Mouse (Mus musculus): ENCODE measurements around the gene Gcsam.

The Gcsam gene

DNA sequence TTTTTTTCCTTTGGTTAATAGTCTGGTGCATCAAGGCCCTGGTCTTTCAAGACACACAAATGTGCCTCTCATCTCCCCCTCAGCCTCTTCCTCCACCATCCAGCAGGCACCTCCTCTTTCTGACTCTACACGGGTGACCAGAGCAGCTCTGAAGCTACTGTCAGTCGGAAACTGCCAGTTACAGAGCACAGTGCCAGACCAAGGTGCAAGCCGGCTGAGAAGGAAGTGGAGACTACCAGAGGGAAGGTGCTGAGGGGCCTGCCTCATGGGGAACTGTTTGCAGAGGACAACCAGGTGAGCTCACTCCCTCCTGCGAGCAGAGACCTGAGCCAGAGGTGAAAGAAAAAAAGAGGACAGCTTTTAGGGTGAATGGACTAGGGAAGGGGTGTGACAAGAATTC lies at the start of gene Gcsam:
TSS of gene Gcsam (plus strand) at position 114 of the 400 bp plus-strand sequence.
- DNase-seq (ENCODE audit: low spot score): no peak

DNA sequence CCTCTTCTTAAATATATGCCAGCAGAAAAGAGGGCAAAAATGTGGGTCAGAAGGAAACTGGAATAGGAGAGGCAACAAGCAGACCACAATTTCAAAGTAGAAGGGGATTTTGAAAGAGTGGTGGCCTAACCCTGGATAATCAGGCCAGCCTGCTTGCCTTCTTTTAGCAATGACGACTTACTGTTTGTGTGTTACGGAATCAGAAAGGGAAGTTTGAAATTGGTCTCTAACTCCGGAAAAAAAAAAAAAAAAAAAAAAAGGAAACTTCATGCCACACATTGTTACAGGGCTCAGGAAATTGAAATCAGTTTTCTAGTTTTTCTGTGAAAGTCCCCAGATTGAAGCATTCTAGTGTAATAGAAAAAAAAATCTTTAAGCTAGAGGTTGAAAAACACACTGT lies 48.4 kb upstream of the Gcsam start:
- no peak for DNase-seq (ENCODE audit: low spot score)

DNA sequence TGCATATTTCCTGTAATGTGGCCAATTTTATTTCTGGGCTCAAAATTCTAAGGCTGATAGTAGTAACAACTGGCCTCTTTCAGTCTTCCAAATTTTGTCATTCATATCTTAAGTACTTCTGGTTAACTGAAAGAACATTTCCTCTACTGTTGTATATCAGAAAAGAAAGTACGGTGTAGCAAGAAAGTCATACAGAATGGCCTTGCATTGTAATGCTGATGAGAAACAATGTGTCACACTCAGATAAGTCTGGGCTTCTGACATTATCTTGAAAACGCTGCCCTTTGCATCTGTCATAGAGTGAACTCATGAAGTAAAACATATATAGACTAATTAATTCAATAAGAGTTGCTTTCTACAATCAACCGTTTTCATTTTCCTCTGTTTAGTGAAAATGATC lies 37.9 kb upstream of the Gcsam start:
- no peak for DNase-seq (ENCODE audit: low spot score)

DNA sequence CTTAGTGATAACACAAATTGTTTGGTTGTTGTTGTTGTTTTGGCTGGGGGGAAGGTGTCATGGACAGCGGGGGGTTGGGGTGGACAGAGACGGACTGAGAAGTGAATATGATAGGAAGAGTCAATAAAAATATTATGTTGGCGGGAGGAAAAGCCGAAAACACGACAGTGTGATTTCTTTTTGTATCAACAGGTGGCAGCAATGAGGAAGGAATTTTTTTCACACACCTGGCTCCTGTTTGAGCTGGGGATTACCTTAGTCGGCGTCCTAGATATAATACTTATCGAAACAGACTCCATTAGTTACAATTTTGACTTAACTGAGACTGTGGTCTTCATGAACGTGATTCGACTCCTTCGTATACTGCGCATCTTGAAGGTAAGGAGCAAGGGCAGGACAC lies 30.3 kb upstream of the Gcsam start:
- no peak for DNase-seq (ENCODE audit: low spot score)

DNA sequence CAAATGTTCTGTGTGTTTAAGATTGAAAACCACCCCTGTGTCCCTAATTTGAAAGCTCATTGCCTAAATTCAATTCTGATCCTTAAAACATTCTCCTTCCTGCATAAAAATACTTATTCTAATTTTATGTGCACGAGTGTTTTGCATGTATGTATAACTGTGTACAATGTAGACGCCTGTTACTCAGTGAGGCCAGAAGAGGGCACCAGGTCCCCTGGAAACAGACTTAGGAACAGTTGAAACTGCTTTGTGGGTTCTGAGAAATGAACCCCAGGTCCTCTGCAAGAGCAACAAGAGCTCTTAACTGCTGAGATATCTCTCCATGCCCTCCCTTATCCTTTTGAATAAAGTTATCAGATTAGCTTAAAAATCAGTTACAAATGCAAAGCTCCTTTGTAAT lies 27.7 kb upstream of the Gcsam start:
- no peak for DNase-seq (ENCODE audit: low spot score)

DNA sequence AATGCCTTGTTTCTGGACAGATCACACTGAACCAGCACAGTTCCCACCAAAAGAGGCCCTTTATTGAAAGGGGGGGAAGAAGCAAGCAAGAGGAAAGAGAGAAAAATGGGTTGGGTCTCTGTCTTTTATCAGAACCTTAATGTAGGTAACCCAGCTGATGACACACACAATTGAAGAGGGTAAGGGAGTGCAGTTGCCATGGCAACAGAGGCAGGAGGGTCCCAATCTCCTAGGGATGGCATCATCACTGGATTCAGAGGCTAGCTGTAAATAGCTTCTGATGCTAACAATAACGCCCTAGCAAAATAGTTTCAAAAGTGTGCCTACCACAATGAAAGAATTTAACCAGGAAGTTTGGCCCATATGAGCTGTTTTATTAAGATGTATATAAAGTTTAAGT lies 16.5 kb upstream of the Gcsam start:
- DNase-seq (ENCODE audit: low spot score): no peak

DNA sequence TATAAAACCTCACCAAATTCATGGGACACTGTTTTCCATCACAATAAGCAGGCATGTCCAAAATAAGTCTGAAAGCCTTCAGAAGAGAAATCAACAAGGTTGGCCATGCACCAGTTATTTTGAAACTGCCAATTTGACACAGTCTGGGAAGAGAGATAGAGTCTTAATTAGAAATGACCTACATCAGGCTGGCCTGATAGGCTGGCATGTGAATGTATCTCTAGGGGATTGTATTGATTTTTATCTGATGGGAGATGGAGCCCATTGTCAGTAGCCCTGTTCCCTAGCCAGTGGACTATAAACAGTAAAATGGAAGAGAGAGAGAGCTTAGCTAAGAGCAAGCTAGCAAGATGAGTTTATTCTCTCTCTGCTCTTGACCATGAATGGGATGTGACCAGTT lies 14.7 kb upstream of the Gcsam start:
- DNase-seq (ENCODE audit: low spot score): no peak

DNA sequence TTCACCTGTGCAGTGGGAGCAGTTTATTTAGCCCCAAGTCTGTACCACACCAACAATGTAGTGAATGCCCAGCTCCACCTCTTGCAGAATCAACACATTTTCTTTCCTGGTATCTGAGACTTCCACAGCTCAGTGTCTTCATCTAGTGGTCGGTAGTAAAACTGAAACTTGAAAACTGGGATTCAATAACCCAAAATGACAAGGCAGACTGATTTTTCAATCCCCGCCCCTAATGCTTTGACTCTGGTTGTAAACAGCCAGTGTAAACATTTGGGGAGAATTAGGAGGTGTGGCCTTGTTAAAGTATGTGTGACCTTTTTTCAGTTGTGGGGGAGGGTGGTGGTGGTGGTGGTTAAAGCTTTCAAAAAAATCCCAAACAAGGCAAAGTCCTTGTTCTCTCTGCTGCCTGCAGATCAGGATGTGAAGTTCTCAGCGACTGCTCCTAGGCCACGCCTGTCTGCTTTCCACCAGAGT lies 1.7 kb upstream of the Gcsam start:
- DNase-seq (ENCODE audit: low spot score): peak; percentile 21

DNA sequence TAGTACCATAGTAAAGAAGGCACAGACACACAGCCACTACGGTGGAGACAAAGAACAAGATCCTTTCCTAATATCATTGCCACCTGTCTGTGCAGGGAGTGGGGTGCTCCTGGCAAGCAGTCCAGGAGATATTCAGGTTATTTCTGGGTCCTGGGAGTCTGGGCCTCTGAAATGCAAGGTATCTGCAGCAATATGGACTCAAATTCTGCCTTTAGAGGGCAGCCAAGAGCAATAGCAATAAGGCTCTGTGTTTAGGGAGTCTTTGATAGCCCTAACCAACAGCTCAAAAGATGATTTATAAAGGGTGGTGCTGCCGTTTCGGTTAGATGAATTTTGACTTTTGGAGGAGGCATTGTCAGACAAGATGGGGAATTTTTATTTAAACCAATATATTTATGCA lies 880 bp upstream of the Gcsam start:
- no peak for DNase-seq (ENCODE audit: low spot score)

DNA sequence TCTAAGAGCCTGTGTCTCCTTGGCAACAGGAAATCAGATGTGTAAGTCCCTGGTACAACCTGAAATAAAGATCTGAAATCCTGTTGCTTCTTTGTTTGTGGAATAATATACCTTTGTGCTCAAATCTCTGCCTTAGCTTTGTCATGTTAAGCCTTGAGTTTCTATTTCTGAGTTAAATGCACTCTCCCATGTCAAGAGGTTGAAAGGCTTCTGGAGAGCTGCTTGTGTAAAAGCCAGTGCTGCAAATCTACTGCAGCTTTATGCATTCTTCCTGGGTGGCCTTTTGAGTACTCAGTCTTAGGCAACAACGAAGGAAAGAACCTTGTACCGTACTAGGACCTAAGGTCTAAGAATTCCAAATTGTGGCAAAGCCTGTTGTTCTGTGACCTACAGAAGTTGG lies 3.1 kb downstream of the Gcsam start:
- no peak for DNase-seq (ENCODE audit: low spot score)

DNA sequence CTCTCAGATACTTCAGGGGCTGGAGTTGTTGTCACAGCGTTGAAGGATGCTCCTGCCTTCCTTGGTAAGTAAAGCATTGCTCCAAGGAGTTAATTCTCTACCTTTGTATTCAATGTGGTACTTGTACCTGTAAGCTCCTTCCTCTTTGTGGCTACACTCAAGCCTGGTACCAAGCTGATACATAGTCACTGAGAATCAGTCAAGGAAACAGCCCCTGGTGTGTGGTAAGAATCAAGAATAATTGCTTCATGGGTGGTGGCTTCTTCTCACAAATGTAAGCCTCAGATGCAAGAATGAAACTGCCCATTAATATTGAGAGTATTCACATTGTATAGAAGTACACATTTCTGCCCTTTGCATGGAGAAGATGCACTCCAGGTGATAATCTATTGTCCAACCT lies 5.8 kb downstream of the Gcsam start:
- no peak for DNase-seq (ENCODE audit: low spot score)

DNA sequence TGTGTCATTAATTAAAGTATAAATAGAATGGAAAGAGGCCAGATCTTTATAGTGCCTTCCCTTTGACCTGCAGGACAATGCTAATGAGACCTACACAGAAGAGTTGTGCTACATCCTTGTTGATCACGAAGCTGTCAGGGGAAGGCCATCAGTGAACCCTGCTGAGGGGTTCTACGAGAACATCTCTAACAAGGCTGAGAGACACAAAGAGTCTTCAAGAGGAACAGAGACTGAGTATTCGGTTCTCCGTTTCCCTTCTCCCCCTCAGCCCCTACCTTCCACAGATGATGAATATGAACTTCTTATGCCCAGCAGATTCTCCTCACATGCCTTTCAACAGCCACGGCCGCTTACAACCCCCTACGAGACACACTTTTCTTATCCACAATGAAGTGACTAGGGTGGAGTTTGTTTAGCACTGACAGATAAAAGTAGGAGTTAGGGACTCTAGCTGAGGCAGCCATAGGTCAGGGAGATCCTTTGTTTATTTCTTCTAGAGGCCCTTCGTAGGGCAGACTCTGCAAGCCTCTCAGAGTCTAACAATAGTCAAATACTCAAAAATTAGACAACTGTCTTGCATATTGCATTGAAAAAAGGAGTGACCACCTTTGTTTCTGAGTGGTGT lies 9.7 kb downstream of the Gcsam start:
- no peak for DNase-seq (ENCODE audit: low spot score)

DNA sequence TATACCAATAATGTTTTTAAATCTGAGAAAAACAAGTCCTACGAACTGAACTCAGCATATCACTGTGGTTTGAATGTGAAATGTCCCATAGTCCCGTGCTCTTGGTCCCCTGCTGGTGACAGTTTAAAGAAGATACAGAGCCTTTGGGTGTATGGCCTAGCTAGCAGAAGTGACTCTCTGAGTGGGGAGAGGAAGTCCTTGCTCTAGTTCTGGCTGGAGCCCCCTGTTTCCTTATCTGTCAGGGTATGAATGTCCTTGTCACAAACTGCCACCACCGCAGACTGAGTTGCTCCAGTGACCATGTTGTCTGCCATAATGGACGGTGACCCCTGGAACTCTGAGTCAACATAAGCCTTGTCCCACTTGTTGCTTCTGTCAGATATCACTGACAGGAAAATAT lies 13.1 kb downstream of the Gcsam start:
- DNase-seq (ENCODE audit: low spot score): no peak

DNA sequence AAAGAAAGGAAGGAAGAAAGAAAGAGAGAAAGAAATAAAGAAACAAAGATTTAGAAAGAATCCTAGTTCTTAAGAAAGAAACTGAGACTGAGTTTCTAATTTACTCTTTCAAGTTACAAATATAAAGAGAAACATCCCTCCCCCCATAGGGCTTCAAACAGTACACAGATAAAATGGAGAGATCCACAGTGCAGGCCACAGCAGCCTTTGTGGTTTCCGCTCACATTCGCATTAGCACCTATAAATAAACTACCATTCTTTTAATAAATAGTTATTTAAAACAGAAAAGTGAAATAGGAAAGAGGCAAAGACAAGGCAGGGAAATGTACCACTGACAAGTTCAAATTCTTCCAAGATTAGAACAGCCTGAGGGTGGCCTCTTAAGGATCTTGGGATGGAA lies 14.6 kb downstream of the Gcsam start:
- no peak for DNase-seq (ENCODE audit: low spot score)

DNA sequence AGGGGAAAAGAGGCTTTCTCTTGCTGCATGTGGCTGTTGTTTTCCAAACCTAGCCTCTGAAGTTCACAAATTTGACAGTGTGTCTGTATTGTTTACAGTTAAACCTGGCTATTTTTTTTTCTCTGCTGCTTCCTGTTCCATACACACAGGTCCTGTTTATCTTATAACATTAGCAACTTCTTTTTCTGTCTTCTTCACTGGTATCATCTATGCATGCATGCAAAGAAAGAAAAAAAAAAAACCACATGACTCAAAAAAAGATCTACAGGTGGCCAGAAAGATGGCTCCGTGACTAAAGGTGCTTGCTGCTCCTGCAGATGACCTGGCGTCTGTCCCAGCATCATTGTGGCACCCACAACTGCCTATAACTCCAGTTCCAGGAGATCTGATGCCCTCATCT lies 15.2 kb downstream of the Gcsam start:
- no peak for DNase-seq (ENCODE audit: low spot score)

DNA sequence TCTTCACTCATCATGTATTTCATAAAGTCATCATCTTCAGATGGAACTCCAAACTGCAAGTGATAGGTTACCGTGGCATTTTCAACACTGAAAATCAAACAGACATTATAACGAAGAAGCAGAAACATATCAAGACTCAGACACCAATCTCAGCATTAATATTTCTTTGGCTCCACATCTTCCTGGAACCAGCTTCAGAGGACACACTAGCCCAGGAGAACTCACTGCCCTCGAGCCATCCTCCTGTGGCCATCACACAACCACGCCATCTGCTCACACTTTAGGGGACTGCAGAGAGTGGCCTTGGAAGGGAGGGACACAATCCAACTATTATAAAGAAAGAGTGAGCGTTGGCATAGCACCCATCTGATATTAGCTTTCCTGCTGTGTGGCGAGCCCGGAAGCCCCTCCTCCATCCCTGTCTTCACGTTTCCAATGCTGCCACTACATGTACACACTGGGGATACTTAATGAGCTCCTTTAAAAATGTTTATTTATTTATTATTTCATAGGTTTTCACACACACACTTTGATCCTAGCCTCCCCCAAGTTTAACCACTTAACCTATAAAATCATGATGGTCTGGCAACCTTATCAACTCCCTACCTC lies 19.4 kb downstream of the Gcsam start:
- no peak for DNase-seq (ENCODE audit: low spot score)

DNA sequence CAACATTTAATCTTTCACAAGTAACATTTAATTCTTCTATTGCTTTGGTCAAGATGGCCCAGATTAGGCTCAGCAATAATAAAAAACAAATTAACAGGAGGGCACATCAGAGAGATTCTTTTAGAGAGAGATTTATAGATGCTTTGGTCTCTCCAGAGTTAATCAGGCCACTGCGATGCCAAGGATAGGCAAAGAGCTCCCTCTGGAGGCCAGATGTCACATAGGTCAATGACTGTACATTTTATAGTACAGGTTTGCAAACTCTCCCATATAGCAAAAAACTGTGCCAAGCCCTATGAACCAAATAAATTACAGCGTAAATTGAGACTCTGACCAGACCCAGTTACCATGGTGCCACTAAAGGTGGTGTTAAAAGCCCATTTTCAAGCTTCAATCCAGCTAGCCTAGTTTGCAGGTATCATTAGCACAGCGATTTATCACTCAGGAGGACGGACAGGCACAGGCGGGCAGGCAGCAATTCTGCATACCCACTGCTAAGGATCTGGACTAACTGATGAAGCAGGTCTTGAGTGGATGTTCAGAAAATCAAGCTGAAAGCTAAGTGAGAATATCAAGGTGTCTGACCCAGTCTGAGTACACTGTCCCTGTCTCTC lies 20.3 kb downstream of the Gcsam start:
- peak; percentile 64 for DNase-seq (ENCODE audit: low spot score)

DNA sequence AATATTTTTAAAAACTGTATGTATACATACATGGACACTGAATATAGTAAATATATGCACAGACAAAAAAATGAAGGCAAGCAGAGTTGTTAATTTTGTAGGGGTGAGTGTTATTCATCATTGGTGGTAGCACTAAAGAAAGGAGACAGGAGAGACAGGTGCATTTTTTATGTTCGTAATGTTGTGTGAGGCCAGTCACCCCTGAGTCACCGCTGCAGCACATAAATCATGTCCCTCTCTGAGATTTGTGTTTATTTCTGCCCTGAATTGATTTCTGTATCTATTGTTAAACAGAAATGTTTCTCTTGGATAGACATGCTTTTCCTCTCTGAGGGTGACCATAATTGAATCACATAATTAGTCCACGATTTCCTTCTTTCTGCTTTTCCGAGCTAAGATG lies 22.2 kb downstream of the Gcsam start:
- no peak for DNase-seq (ENCODE audit: low spot score)

DNA sequence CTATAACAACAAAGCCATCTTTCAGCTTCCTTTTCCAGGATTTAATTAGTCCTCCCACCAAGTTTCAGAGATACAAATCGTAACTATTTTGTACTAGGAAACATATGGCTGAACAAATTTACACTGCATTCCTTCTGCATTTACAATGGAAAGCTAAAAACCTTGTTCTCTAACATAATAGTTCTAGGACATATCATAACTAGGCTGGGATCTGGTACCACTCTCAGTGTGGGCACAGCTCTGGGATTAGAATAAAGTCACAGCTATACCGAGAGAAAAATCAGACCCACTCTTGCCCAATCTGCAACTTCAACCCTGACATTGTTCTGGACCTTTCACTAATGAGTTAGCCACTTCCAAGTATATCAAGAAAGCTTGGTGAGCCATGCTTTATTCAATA lies 25.6 kb downstream of the Gcsam start:
- no peak for DNase-seq (ENCODE audit: low spot score)

DNA sequence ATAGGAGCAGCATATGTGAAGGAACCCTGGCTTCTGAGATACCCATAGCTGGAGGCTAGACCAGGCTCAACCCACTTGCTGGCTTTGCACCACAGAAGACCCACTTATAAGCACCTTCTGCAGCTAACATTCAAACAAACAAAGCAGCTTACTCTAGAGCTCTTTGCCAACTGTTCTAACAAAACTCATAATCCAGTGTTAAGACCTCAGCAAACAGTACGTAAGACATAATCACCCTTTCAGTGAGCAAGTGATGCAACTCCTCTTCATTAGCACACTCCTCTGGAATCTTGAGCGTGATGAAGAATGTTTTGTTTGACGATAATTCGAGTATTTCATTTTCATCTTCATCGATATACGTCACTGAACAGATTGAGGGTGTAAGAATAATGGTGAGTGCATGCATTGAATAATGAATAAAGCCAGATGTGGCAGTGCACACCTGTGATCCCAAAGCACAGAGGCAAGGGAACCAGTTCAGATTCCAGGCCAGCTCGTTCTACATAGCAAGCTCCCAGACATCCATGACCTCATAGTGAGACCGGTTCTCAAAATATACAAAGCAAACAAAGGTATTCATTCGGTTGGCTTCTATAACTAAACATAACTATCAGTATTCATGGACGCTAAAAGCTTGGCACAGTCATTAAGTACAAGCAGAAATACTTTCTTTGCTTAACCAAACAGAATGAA lies 30.0 kb downstream of the Gcsam start:
- no peak for DNase-seq (ENCODE audit: low spot score)

DNA sequence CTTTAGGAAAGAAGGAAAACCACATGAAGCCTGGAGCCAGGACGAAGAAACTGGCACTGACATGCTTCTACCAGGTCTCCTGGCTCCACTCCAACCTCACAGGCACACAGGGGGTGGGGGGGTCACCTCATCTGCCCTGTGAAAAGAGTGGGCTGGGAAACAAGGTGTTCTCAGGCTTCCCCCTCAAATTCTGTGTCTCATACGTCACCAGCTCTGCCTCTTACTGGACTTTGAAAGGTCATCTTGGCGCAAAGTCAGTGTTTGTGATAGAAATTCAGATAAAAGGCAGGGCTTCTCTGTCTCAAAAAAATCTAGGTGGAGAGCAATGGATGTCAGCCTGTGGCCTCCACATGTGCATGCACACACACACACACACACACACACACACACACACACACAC lies 31.1 kb downstream of the Gcsam start:
- DNase-seq (ENCODE audit: low spot score): no peak

DNA sequence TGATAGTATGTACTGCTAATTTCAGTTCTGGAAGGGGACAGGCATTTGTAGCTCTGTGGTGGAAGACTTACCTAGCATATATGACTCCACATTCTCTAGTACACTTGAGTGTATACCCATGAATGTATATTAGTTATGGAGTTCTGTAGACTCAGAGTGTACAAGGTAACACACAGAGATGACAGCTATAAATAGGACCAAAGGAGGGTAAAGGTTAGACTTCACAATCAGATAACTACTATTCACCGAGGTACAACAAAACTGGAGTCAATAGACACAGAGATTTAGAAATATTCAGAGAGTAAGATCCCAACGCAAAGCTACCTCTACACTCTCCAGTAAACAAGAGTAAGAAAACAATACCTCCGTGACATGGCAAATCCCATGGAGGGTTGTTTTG lies 33.8 kb downstream of the Gcsam start:
- no peak for DNase-seq (ENCODE audit: low spot score)

DNA sequence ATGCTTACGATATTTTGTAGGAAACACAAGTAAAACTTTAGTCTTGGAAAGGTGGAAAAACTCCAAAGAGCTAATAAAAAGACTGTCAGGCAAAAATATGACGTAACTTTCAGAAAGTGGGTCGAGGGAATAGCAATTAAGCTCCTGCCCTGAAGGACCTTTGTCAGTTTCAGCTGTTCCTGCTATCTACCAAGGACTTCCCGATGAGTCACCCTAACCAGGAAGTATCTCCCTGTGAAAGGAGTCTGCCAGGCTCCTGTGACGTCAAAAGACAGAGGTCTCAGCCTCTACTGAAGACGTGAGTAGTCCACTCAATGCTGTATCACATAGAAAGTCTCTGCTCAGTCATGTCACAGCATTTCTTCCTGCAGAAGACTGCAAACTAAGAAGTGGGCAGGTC lies 34.2 kb downstream of the Gcsam start:
- DNase-seq (ENCODE audit: low spot score): no peak

Measured in layer of hippocampus, adult 9-10 months (tissue).